Mouse (Mus musculus): ENCODE results near the gene Csf3. TPM values are rescaled to one million over a fixed set of nuclear protein-coding genes. Genes with fewer than 3 reads are reported as not detected.
"Not testable (repeated sequence)": the region's sequence is repeated elsewhere in the genome, so short reads cannot be mapped to it uniquely, and the experiment has no call there.

The Csf3 gene
- total and polyA plus RNA-seq, 3 experiments = 0.21 TPM; not detected in 2

DNA sequence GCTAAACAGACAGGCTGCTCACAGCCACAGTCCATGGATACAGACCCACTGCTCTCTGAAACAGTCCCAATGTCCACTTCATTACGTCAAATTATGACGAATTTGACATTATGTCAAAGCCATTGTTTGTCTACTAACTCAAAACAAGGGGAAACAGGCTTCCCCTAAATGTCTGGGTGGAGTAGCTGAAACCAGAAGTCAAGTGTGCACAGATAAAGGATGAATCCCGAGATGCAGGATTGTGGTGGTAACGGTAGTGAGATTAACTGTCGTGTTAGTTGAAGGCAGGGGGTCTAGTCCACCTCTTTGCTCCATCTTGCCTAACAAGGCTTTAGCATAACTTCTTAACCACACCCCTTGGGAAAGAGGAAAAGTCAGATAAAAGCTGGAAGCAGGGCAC, 28.6 kb upstream of the Csf3 start:
- Histone ChIP-seq H3K4me3 (replicated peaks in 1 of 3; ENCODE audit: low read depth in 2 of 3, low read length in 2 of 3, poor library complexity in 1 of 3) (no peak overlapping the region), H3K36me3 (replicated peaks in 1 of 2; ENCODE audit: control insufficient read depth in 1 of 2, insufficient read depth in 1 of 2, low read length in 1 of 2) (no peaks in the 10 kb centered on the region), H3K4me1 (ENCODE audit: control insufficient read depth in 1 of 2, insufficient read depth in 2 of 2) (peaks cover 9 to 37% of the 10 kb centered on the region in 2 experiments; a peak in 3 of 4 replicates), H3K27ac (ENCODE audit: insufficient read depth, low read depth) (no peak overlapping the region), H3K9ac (ENCODE audit: insufficient read depth, low read depth) (0 out of 2 replicates have a peak overlapping the region, but pooled peaks have one; percentile 21), H3K27me3 (replicated peaks) (peaks cover 41% of the 10 kb centered on the region), H3K79me2 (replicated peaks; ENCODE audit: control insufficient read depth, extremely low read depth, insufficient read depth, poor library complexity, severe bottlenecking) (no peaks in the 10 kb centered on the region), H3K9me3 (replicated peaks; ENCODE audit: low read length) (no peaks in the 10 kb centered on the region), H3K4me2 (ENCODE audit: insufficient read depth, low read depth, poor library complexity, severe bottlenecking) (0 out of 2 replicates have a peak overlapping the region, but pooled peaks have one; percentile 76)
- in situ Hi-C loops (cut with MboI; ENCODE audit: low pct_ligation_motif_present, low pct_unique_long_range_greater_than_20kb, low sequenced_read_pairs) = loop anchor here (10.0 kb wide), 1 partner anchor 68 kb away; no protein-coding TSS in a partner anchor
- TF ChIP-seq TBP (conservative IDR thresholded peaks at IDR 0.05; ENCODE audit: low read depth, low read length) (no peak), GABPA (IDR thresholded peaks at IDR 0.05; ENCODE audit: insufficient replicate concordance, low read depth, low read length) (no peak), SMC3 (IDR thresholded peaks at IDR 0.05; ENCODE audit: low read depth, low read length) (no peak), NRF1 (IDR thresholded peaks at IDR 0.05; ENCODE audit: low read depth, low read length) (no peak), TCF12 (IDR thresholded peaks at IDR 0.05; ENCODE audit: low read depth, low read length) (no peak), HCFC1 (IDR thresholded peaks at IDR 0.05; ENCODE audit: low read depth, low read length) (no peak), POLR2A (IDR thresholded peaks at IDR 0.05; ENCODE audit: low read depth, low read length) (no peak), MAX (IDR thresholded peaks at IDR 0.05; ENCODE audit: low read length) (no peak), RAD21 (IDR thresholded peaks at IDR 0.05; ENCODE audit: low read depth, low read length) (no peak)
- DNase-seq (ENCODE audit: extremely low read depth) = no peak
- dilution Hi-C loops (cut with MboI; ENCODE audit: extremely low pct_ligation_motif_present, extremely low pct_unique_long_range_greater_than_20kb, low sequenced_read_pairs) = no loop called here

DNA sequence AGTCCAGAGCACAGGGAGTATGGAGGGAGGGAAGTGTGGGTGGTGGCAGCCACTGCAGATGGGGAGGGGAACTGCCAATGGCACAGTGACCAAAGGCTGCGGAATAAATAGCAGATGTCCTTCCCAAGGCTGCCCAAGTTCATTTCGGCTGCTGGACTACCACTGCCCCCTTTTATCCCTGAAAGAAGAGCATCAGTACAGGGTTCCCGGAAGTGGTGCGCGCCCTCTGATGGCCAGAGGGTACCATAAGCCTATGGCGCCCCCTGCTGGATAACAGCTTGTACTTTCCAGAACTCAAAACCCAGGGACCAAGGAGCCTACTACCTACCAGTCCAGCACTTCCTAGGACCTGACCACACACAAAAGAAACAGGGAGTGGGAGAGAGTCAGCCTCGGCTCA, 27.9 kb upstream of the Csf3 start:
- H3K9me3 ChIP-seq (replicated peaks; ENCODE audit: low read length); dilution Hi-C loops (cut with MboI; ENCODE audit: extremely low pct_ligation_motif_present, extremely low pct_unique_long_range_greater_than_20kb, low sequenced_read_pairs); H3K27ac ChIP-seq (ENCODE audit: insufficient read depth, low read depth); H3K79me2 ChIP-seq (replicated peaks; ENCODE audit: control insufficient read depth, extremely low read depth, insufficient read depth, poor library complexity, severe bottlenecking); H3K36me3 ChIP-seq (replicated peaks in 1 of 2; ENCODE audit: control insufficient read depth in 1 of 2, insufficient read depth in 1 of 2, low read length in 1 of 2): not testable (repeated sequence)
- Histone ChIP-seq H3K4me1 (ENCODE audit: control insufficient read depth in 1 of 2, insufficient read depth in 2 of 2) (peaks cover 9 to 37% of the 10 kb centered on the region in 2 experiments; a peak in 3 of 4 replicates), H3K4me3 (replicated peaks in 1 of 3; ENCODE audit: low read depth in 2 of 3, low read length in 2 of 3, poor library complexity in 1 of 3) (peak overlapping the region in 2 of 3 experiments; percentile 12 to 18), H3K27me3 (replicated peaks) (peaks cover 39% of the 10 kb centered on the region), H3K4me2 (ENCODE audit: insufficient read depth, low read depth, poor library complexity, severe bottlenecking) (peak overlapping the region; percentile 76), H3K9ac (ENCODE audit: insufficient read depth, low read depth) (peak overlapping the region; percentile 21; the same call in 1 of the 2 replicates)
- TF ChIP-seq RAD21 (IDR thresholded peaks at IDR 0.05; ENCODE audit: low read depth, low read length) (peak; percentile 37), POLR2A (IDR thresholded peaks at IDR 0.05; ENCODE audit: low read depth, low read length) (peak; percentile 46; the same call in 1 of the 2 replicates), CTCF (conservative IDR thresholded peaks at IDR 0.05 in 1 of 2, IDR thresholded peaks at IDR 0.05 in 1 of 2; ENCODE audit: low read depth in 2 of 2, low read length in 2 of 2) (peak; percentile 26 to 73; a peak in 2 of 4 replicates), ELF1 (IDR thresholded peaks at IDR 0.05; ENCODE audit: low read depth, low read length) (peak; percentile 87), NELFE (IDR thresholded peaks at IDR 0.05; ENCODE audit: low read depth, low read length) (peak; percentile 26; the same call in 1 of the 2 replicates), SMC3 (IDR thresholded peaks at IDR 0.05; ENCODE audit: low read depth, low read length) (peak; percentile 29), HCFC1 (IDR thresholded peaks at IDR 0.05; ENCODE audit: low read depth, low read length) (peak; percentile 30; the same call in 1 of the 2 replicates)
- peak; percentile 71 for DNase-seq (ENCODE audit: extremely low read depth)
- in situ Hi-C loops (cut with MboI; ENCODE audit: low pct_ligation_motif_present, low pct_unique_long_range_greater_than_20kb, low sequenced_read_pairs) = loop anchor here (10.0 kb wide), 1 partner anchor 68 kb away; no protein-coding TSS in a partner anchor
